ENCODE assay signal across 8 mouse cellular contexts in genomic region chr8:104340233-104341105, GRCm38 (mm10). TPM values are rescaled to one million over a fixed set of nuclear protein-coding genes. Genes with fewer than 3 reads are reported as not detected.
DNase-seq lines count a peak whose midpoint lies in the region; ATAC-seq lines count a peak whose summit lies in the region.

No protein-coding gene starts in this region.

- peak overlapping the region; percentile 96 for H3K9ac ChIP-seq in heart, embryonic 14.5 days (ENCODE audit: low read length)
- peak overlapping the region; percentile 69 for H3K9ac ChIP-seq in liver, embryonic 13.5 days
- H3K9ac ChIP-seq in stomach, embryonic 15.5 days = peak overlapping the region; percentile 81

- peak; percentile 66 for ATAC-seq in heart, embryonic 14.5 days (ENCODE audit: insufficient number of reproducible peaks, insufficient read depth, low FRiP score, low read depth)
- ATAC-seq in liver, embryonic 13.5 days (ENCODE audit: low read depth) = peak; percentile 69
- peak; percentile 75 for ATAC-seq in stomach, embryonic 15.5 days (ENCODE audit: insufficient read depth, low FRiP score, low read depth)

- H3K4me3 ChIP-seq in forebrain, embryonic 10.5 days = peak overlapping the region; percentile 66
- peak overlapping the region; percentile 71 to 77 for H3K4me3 ChIP-seq in heart, embryonic 14.5 days (ENCODE audit: control insufficient read depth in 1 of 2, insufficient read depth in 1 of 2, low read depth in 1 of 2, low read length in 2 of 2)
- peak overlapping the region; percentile 61 for H3K4me3 ChIP-seq in liver, embryonic 13.5 days (replicated peaks)
- H3K4me3 ChIP-seq in stomach, embryonic 15.5 days (replicated peaks) = peak overlapping the region; percentile 72

- peaks cover 10% of the 10 kb centered on the region for H3K36me3 ChIP-seq in forebrain, embryonic 10.5 days (replicated peaks)
- H3K36me3 ChIP-seq in heart, embryonic 14.5 days (ENCODE audit: control insufficient read depth, insufficient read depth, low read length) = peaks cover 18% of the 10 kb centered on the region
- 0 out of 2 replicates have a peak, but pooled peaks cover 4% of the 10 kb centered on the region for H3K36me3 ChIP-seq in liver, embryonic 13.5 days
- peaks cover 4% of the 10 kb centered on the region; the same call in 1 of the 2 replicates for H3K36me3 ChIP-seq in stomach, embryonic 15.5 days

- H3K27ac ChIP-seq in forebrain, embryonic 10.5 days = peak overlapping the region; percentile 92
- peak overlapping the region; percentile 84 to 92 for H3K27ac ChIP-seq in heart, embryonic 14.5 days (replicated peaks in 1 of 2; ENCODE audit: control insufficient read depth in 1 of 2, insufficient read depth in 1 of 2, low read depth in 2 of 2, low read length in 2 of 2)
- peak overlapping the region; percentile 70 for H3K27ac ChIP-seq in liver, embryonic 13.5 days
- H3K27ac ChIP-seq in stomach, embryonic 15.5 days = peak overlapping the region; percentile 90

- H3K27me3 ChIP-seq in forebrain, embryonic 10.5 days (ENCODE audit: poor library complexity, severe bottlenecking) = peaks cover 11% of the 10 kb centered on the region; the same call in 1 of the 2 replicates
- no peaks in the 10 kb centered on the region for H3K27me3 ChIP-seq in heart, embryonic 14.5 days (ENCODE audit: control insufficient read depth, insufficient read depth, low read length)
- peaks cover 13% of the 10 kb centered on the region for H3K27me3 ChIP-seq in liver, embryonic 13.5 days
- H3K27me3 ChIP-seq in stomach, embryonic 15.5 days (replicated peaks) = no peaks in the 10 kb centered on the region

- H3K4me2 ChIP-seq in heart, embryonic 14.5 days (ENCODE audit: low read length) = peak overlapping the region; percentile 86
- peak overlapping the region; percentile 73 for H3K4me2 ChIP-seq in liver, embryonic 13.5 days
- H3K4me2 ChIP-seq in stomach, embryonic 15.5 days = peak overlapping the region; percentile 80

- peak; percentile 80 for DNase-seq in CD4-positive helper T cell, adult 2 months (ENCODE audit: low read depth, low spot score)
- DNase-seq in brain, adult 2 months (ENCODE audit: low read depth, low spot score) = peak; percentile 59
- DNase-seq in forebrain, embryonic 10.5 days (ENCODE audit: extremely low spot score, low spot score) = peak; percentile 80
- peak; percentile 90 for DNase-seq in kidney, postnatal 10 days
- DNase-seq in liver, embryonic 13.5 days = peak; percentile 49
- peak; percentile 86 for DNase-seq in naive thymus-derived CD4-positive, alpha-beta T cell, adult 2 months (ENCODE audit: low read depth)

- under 1% methylated on average over 52 of the region's 54 CpGs for WGBS in forebrain, embryonic 10.5 days
- WGBS in heart, embryonic 14.5 days = under 1% methylated on average over 49 of the region's 54 CpGs
- under 1% methylated on average over 54 of the region's 54 CpGs for WGBS in liver, embryonic 13.5 days (ENCODE audit: insufficient replicate concordance)
- under 1% methylated on average over 52 of the region's 54 CpGs for WGBS in stomach, embryonic 15.5 days

- H3K4me1 ChIP-seq in forebrain, embryonic 10.5 days = peaks cover 23% of the 10 kb centered on the region
- peaks cover 9 to 31% of the 10 kb centered on the region in 2 experiments; a peak in 3 of 4 replicates for H3K4me1 ChIP-seq in heart, embryonic 14.5 days (ENCODE audit: control insufficient read depth in 2 of 2, insufficient read depth in 2 of 2, low read length in 2 of 2)
- peaks cover 34% of the 10 kb centered on the region for H3K4me1 ChIP-seq in liver, embryonic 13.5 days (replicated peaks)
- peaks cover 15% of the 10 kb centered on the region; the same call in 1 of the 2 replicates for H3K4me1 ChIP-seq in stomach, embryonic 15.5 days

- H3K9me3 ChIP-seq in forebrain, embryonic 10.5 days = no peaks in the 10 kb centered on the region
- H3K9me3 ChIP-seq in heart, embryonic 14.5 days (ENCODE audit: control insufficient read depth, low read length) = no peaks in the 10 kb centered on the region
- no peaks in the 10 kb centered on the region for H3K9me3 ChIP-seq in liver, embryonic 13.5 days (replicated peaks)
- H3K9me3 ChIP-seq in stomach, embryonic 15.5 days = no peaks in the 10 kb centered on the region

RNA-seq across cellular contexts. Expression of gene Cmtm3, which starts 1.3 kb away (rescaled TPM):
- polyA plus RNA-seq in forebrain, embryonic 10.5 days (2016; fragmentation: Nextera tagmentation; extraction: Ambion mirVana) = 68.5 and 70.9 TPM in 2 replicates
- polyA plus RNA-seq in heart, embryonic 14.5 days (2014; fragmentation: Nextera tagmentation; extraction: Ambion mirVana) = 94.1 and 103 TPM in 2 replicates
- 20.9 and 23.5 TPM in 2 replicates for polyA plus RNA-seq in liver, embryonic 13.5 days (2015; fragmentation: Nextera tagmentation; extraction: Ambion mirVana)
- polyA plus RNA-seq in stomach, embryonic 15.5 days (2015; fragmentation: Nextera tagmentation; extraction: Ambion mirVana) = 121 and 122 TPM in 2 replicates

RNA-seq across cellular contexts. Expression of gene Cmtm2b, which starts 18.4 kb away (rescaled TPM):
- not detected in 2 replicates for polyA plus RNA-seq in forebrain, embryonic 10.5 days (2016; fragmentation: Nextera tagmentation; extraction: Ambion mirVana)
- polyA plus RNA-seq in heart, embryonic 14.5 days (2014; fragmentation: Nextera tagmentation; extraction: Ambion mirVana) = not detected in 2 replicates
- polyA plus RNA-seq in liver, embryonic 13.5 days (2015; fragmentation: Nextera tagmentation; extraction: Ambion mirVana) = not detected in 2 replicates
- not detected in 2 replicates for polyA plus RNA-seq in stomach, embryonic 15.5 days (2015; fragmentation: Nextera tagmentation; extraction: Ambion mirVana)

RNA-seq across cellular contexts. Expression of gene Gm11020, which starts 19.1 kb away (rescaled TPM):
- not detected in 2 replicates for polyA plus RNA-seq in forebrain, embryonic 10.5 days (2016; fragmentation: Nextera tagmentation; extraction: Ambion mirVana)
- polyA plus RNA-seq in heart, embryonic 14.5 days (2014; fragmentation: Nextera tagmentation; extraction: Ambion mirVana) = not detected in 2 replicates
- not detected in 2 replicates for polyA plus RNA-seq in liver, embryonic 13.5 days (2015; fragmentation: Nextera tagmentation; extraction: Ambion mirVana)
- polyA plus RNA-seq in stomach, embryonic 15.5 days (2015; fragmentation: Nextera tagmentation; extraction: Ambion mirVana) = not detected in 2 replicates

RNA-seq across cellular contexts. Expression of gene Cmtm1, which starts 30.5 kb away (rescaled TPM):
- not detected in 2 replicates for polyA plus RNA-seq in forebrain, embryonic 10.5 days (2016; fragmentation: Nextera tagmentation; extraction: Ambion mirVana)
- polyA plus RNA-seq in heart, embryonic 14.5 days (2014; fragmentation: Nextera tagmentation; extraction: Ambion mirVana) = not detected in 2 replicates
- not detected in 2 replicates for polyA plus RNA-seq in liver, embryonic 13.5 days (2015; fragmentation: Nextera tagmentation; extraction: Ambion mirVana)
- polyA plus RNA-seq in stomach, embryonic 15.5 days (2015; fragmentation: Nextera tagmentation; extraction: Ambion mirVana) = not detected in 2 replicates

RNA-seq across cellular contexts. Expression of gene Gm45711, which starts 30.6 kb away (rescaled TPM):
- not detected in 2 replicates for polyA plus RNA-seq in forebrain, embryonic 10.5 days (2016; fragmentation: Nextera tagmentation; extraction: Ambion mirVana)
- polyA plus RNA-seq in heart, embryonic 14.5 days (2014; fragmentation: Nextera tagmentation; extraction: Ambion mirVana) = not detected in 2 replicates
- polyA plus RNA-seq in liver, embryonic 13.5 days (2015; fragmentation: Nextera tagmentation; extraction: Ambion mirVana) = not detected in 2 replicates
- not detected in 2 replicates for polyA plus RNA-seq in stomach, embryonic 15.5 days (2015; fragmentation: Nextera tagmentation; extraction: Ambion mirVana)

Comparison
In these comparisons a context has a peak if more than half of its experiments do, and no peak if none do; other contexts are left out.
1. Peak in every context shown above with its lines: DNase-seq, ATAC-seq, H3K4me3 ChIP-seq and H3K27ac ChIP-seq.